Mouse (Mus musculus): ENCODE results near the gene Slc25a22. TPM values are rescaled to one million over a fixed set of nuclear protein-coding genes. Genes with fewer than 3 reads are reported as not detected.
A peak's percentile ranks its signal among the peaks of the same experiment; 100 is the strongest.
"Not testable (repeated sequence)": the region's sequence is repeated elsewhere in the genome, so short reads cannot be mapped to it uniquely, and the experiment has no call there.

Gene Slc25a22
- polyA plus RNA-seq, 1 experiment from 2014 or later = 13.3 TPM

GRCm38 (mm10) chr7:141455610-141456314 lies 18.1 kb upstream of the Slc25a22 start:
- Histone ChIP-seq H3K4me3 (ENCODE audit: control insufficient read depth in 1 of 2, insufficient read depth in 1 of 2, low read depth in 1 of 2, low read length in 2 of 2) (peak overlapping the region; percentile 63 to 74), H3K27ac (replicated peaks in 1 of 2; ENCODE audit: control insufficient read depth in 1 of 2, insufficient read depth in 1 of 2, low read depth in 2 of 2, low read length in 2 of 2) (peak overlapping the region; percentile 84 to 88), H3K27me3 (ENCODE audit: control insufficient read depth, insufficient read depth, low read length) (peaks cover 2% of the 10 kb centered on the region; the same call in 1 of the 2 replicates), H3K4me2 (ENCODE audit: low read length) (peak overlapping the region; percentile 94), H3K36me3 (ENCODE audit: control insufficient read depth, insufficient read depth, low read length) (peaks cover 44% of the 10 kb centered on the region), H3K9ac (ENCODE audit: low read length) (peak overlapping the region; percentile 85), H3K4me1 (ENCODE audit: control insufficient read depth in 2 of 2, insufficient read depth in 2 of 2, low read length in 2 of 2) (peaks cover 7 to 13% of the 10 kb centered on the region in 2 experiments; a peak in 3 of 4 replicates), H3K9me3 (ENCODE audit: control insufficient read depth, low read length) (no peaks in the 10 kb centered on the region)
- WGBS = under 1% methylated on average over 23 of the region's 23 CpGs
- ATAC-seq (ENCODE audit: insufficient number of reproducible peaks, insufficient read depth, low FRiP score, low read depth) = peak; percentile 28

- peak within 1 kb of the TSS; percentile 84 to 88 for H3K27ac ChIP-seq (replicated peaks in 1 of 2; ENCODE audit: control insufficient read depth in 1 of 2, insufficient read depth in 1 of 2, low read depth in 2 of 2, low read length in 2 of 2)
- under 1% methylated on average over 44 of the region's 45 CpGs for WGBS
- H3K9me3 ChIP-seq (ENCODE audit: control insufficient read depth, low read length) = no peaks in the 10 kb centered on the region
- no peaks in the 10 kb centered on the region for H3K27me3 ChIP-seq (ENCODE audit: control insufficient read depth, insufficient read depth, low read length)
- H3K36me3 ChIP-seq (ENCODE audit: control insufficient read depth, insufficient read depth, low read length) = peaks cover 49% of the 10 kb centered on the region
- peak within 1 kb of the TSS; percentile 94 for H3K4me2 ChIP-seq (ENCODE audit: low read length)
- peak within 1 kb of the TSS; percentile 63 to 74 for H3K4me3 ChIP-seq (ENCODE audit: control insufficient read depth in 1 of 2, insufficient read depth in 1 of 2, low read depth in 1 of 2, low read length in 2 of 2)
- H3K9ac ChIP-seq (ENCODE audit: low read length) = peak within 1 kb of the TSS; percentile 85
- peak; percentile 81 for ATAC-seq (ENCODE audit: insufficient number of reproducible peaks, insufficient read depth, low FRiP score, low read depth)
- peaks cover 7 to 12% of the 10 kb centered on the region in 2 experiments; a peak in 3 of 4 replicates for H3K4me1 ChIP-seq (ENCODE audit: control insufficient read depth in 2 of 2, insufficient read depth in 2 of 2, low read length in 2 of 2)
Observed at GRCm38 (mm10) chr7:141454967-141455551, 17.4 kb upstream of the Slc25a22 start, which contains the start of gene Pnpla2. TSS of gene Pnpla2 (plus strand) at chr7:141455198.

DNA sequence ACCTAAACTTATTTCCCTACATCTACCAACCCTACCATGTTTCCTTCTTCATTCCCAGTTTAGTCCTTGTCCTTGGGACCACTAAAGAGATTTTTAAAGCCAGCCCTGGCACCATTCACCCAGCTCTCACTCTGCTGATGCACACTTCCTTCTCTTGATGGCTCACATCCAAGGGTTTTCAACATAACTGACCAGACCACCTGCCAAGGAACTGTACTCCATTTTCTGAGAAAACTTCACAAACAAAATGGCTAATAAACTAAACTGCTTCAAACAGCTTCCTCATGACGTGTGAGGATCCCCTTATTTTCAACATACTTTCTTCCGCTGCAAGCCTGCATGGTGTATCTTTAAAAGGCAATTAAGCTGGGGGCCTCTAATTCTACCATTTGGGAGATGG lies 15.9 kb upstream of the Slc25a22 start:
- Histone ChIP-seq H3K4me2 (ENCODE audit: low read length) (no peak overlapping the region), H3K27ac (replicated peaks in 1 of 2; ENCODE audit: control insufficient read depth in 1 of 2, insufficient read depth in 1 of 2, low read depth in 2 of 2, low read length in 2 of 2) (no peak overlapping the region), H3K27me3 (ENCODE audit: control insufficient read depth, insufficient read depth, low read length) (no peaks in the 10 kb centered on the region), H3K36me3 (ENCODE audit: control insufficient read depth, insufficient read depth, low read length) (peaks cover 49% of the 10 kb centered on the region), H3K9ac (ENCODE audit: low read length) (no peak overlapping the region), H3K9me3 (ENCODE audit: control insufficient read depth, low read length) (no peaks in the 10 kb centered on the region), H3K4me1 (ENCODE audit: control insufficient read depth in 2 of 2, insufficient read depth in 2 of 2, low read length in 2 of 2) (peaks cover 8 to 13% of the 10 kb centered on the region in 2 experiments; a peak in 3 of 4 replicates), H3K4me3 (ENCODE audit: control insufficient read depth in 1 of 2, insufficient read depth in 1 of 2, low read depth in 1 of 2, low read length in 2 of 2) (no peak overlapping the region)
- 73% methylated on average over 2 of the region's 2 CpGs for WGBS
- no peak for ATAC-seq (ENCODE audit: insufficient number of reproducible peaks, insufficient read depth, low FRiP score, low read depth)

GRCm38 (mm10) chr7:141451928-141452327 lies 14.2 kb upstream of the Slc25a22 start:
- H3K4me3 ChIP-seq (ENCODE audit: control insufficient read depth in 1 of 2, insufficient read depth in 1 of 2, low read depth in 1 of 2, low read length in 2 of 2) = no peak overlapping the region
- no peak overlapping the region for H3K27ac ChIP-seq (replicated peaks in 1 of 2; ENCODE audit: control insufficient read depth in 1 of 2, insufficient read depth in 1 of 2, low read depth in 2 of 2, low read length in 2 of 2)
- no peak overlapping the region for H3K4me2 ChIP-seq (ENCODE audit: low read length)
- peaks cover 11 to 20% of the 10 kb centered on the region in 2 experiments for H3K4me1 ChIP-seq (ENCODE audit: control insufficient read depth in 2 of 2, insufficient read depth in 2 of 2, low read length in 2 of 2)
- ATAC-seq (ENCODE audit: insufficient number of reproducible peaks, insufficient read depth, low FRiP score, low read depth) = no peak
- H3K27me3 ChIP-seq (ENCODE audit: control insufficient read depth, insufficient read depth, low read length) = no peaks in the 10 kb centered on the region
- no peaks in the 10 kb centered on the region for H3K9me3 ChIP-seq (ENCODE audit: control insufficient read depth, low read length)
- H3K36me3 ChIP-seq (ENCODE audit: control insufficient read depth, insufficient read depth, low read length) = peaks cover 43% of the 10 kb centered on the region
- no peak overlapping the region for H3K9ac ChIP-seq (ENCODE audit: low read length)

DNA sequence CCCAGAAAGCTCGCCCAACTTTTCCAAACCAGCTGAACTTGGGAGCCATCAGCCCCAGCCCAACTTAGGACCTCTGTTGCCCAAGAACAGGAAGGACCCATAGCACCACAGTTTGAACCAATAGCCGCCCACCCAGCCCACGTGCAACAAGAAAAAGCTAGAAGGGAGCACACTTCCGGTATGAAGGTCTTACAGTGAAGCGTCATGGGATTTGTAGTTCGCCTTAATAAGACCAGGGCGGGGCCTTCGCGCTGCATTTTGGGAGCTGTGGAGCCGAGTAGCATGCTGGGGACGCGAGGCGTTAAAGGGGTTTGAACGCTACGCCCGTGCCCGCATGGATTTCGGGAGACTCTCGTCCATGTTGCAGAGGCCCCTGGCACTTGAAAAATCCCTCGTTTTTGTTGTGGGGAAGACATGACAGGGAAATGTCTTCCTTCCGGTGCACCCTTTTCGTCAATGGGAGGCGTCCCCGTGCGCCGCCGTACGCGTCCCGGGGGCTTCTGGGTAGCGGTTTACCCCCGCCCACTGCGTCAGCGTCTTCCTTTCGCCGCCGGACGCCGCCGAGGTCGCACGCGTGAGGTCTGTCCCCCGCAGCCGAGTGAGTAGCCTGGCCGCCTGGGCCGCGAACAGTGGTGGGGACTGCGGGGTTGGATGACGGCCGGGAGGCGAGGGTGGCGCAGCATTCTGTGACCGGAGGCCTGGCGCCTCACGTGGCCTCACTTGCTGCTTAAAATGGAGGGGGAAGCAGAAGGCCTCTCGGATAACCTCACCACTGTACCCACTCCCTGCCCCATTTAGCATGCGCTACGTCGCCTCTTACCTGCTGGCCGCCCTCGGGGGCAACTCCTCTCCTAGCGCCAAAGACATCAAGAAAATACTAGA lies 9.7 kb upstream of the Slc25a22 start, which contains the start of gene Rplp2:
Gene Rplp2 (plus strand): TSS at position 261 of the 882 bp plus-strand sequence.
- H3K9me3 ChIP-seq (ENCODE audit: control insufficient read depth, low read length) = no peaks in the 10 kb centered on the region
- under 1% methylated on average over 63 of the region's 63 CpGs for WGBS
- ATAC-seq (ENCODE audit: insufficient number of reproducible peaks, insufficient read depth, low FRiP score, low read depth) = peak; percentile 86

GRCm38 (mm10) chr7:141446374-141446773 lies 8.7 kb upstream of the Slc25a22 start:
- not testable (repeated sequence) for H3K27me3 ChIP-seq (ENCODE audit: control insufficient read depth, insufficient read depth, low read length); H3K27ac ChIP-seq (replicated peaks in 1 of 2; ENCODE audit: control insufficient read depth in 1 of 2, insufficient read depth in 1 of 2, low read depth in 2 of 2, low read length in 2 of 2); ATAC-seq (ENCODE audit: insufficient number of reproducible peaks, insufficient read depth, low FRiP score, low read depth); H3K9ac ChIP-seq (ENCODE audit: low read length); H3K9me3 ChIP-seq (ENCODE audit: control insufficient read depth, low read length); H3K4me3 ChIP-seq (ENCODE audit: control insufficient read depth in 1 of 2, insufficient read depth in 1 of 2, low read depth in 1 of 2, low read length in 2 of 2)
- peak overlapping the region; percentile 91 for H3K4me2 ChIP-seq (ENCODE audit: low read length)
- H3K4me1 ChIP-seq (ENCODE audit: control insufficient read depth in 2 of 2, insufficient read depth in 2 of 2, low read length in 2 of 2) = peaks cover 21 to 23% of the 10 kb centered on the region in 2 experiments
- H3K36me3 ChIP-seq (ENCODE audit: control insufficient read depth, insufficient read depth, low read length) = peaks cover 33% of the 10 kb centered on the region
- WGBS = 79% methylated on average over 3 of the region's 3 CpGs

More for the DNA sequence above, 9.7 kb upstream of the Slc25a22 start, which contains the start of gene Rplp2:
- Histone ChIP-seq H3K4me2 (ENCODE audit: low read length) (peak within 1 kb of the TSS; percentile 91), H3K27me3 (ENCODE audit: control insufficient read depth, insufficient read depth, low read length) (no peaks in the 10 kb centered on the region), H3K4me3 (ENCODE audit: control insufficient read depth in 1 of 2, insufficient read depth in 1 of 2, low read depth in 1 of 2, low read length in 2 of 2) (peak within 1 kb of the TSS; percentile 87 to 92), H3K36me3 (ENCODE audit: control insufficient read depth, insufficient read depth, low read length) (peaks cover 40% of the 10 kb centered on the region), H3K9ac (ENCODE audit: low read length) (peak within 1 kb of the TSS; percentile 95), H3K27ac (replicated peaks in 1 of 2; ENCODE audit: control insufficient read depth in 1 of 2, insufficient read depth in 1 of 2, low read depth in 2 of 2, low read length in 2 of 2) (peak within 1 kb of the TSS; percentile 85 to 90), H3K4me1 (ENCODE audit: control insufficient read depth in 2 of 2, insufficient read depth in 2 of 2, low read length in 2 of 2) (peaks cover 20 to 21% of the 10 kb centered on the region in 2 experiments)

- peaks cover 27% of the 10 kb centered on the region for H3K36me3 ChIP-seq (ENCODE audit: control insufficient read depth, insufficient read depth, low read length)
- H3K4me3 ChIP-seq (ENCODE audit: control insufficient read depth in 1 of 2, insufficient read depth in 1 of 2, low read depth in 1 of 2, low read length in 2 of 2) = peak within 1 kb of the TSS; percentile 50 to 68
- peak within 1 kb of the TSS; percentile 77 for H3K9ac ChIP-seq (ENCODE audit: low read length)
- under 1% methylated on average over 25 of the region's 25 CpGs for WGBS
- H3K27me3 ChIP-seq (ENCODE audit: control insufficient read depth, insufficient read depth, low read length) = no peaks in the 10 kb centered on the region
- H3K4me1 ChIP-seq (ENCODE audit: control insufficient read depth in 2 of 2, insufficient read depth in 2 of 2, low read length in 2 of 2) = peaks cover 25 to 26% of the 10 kb centered on the region in 2 experiments
- ATAC-seq (ENCODE audit: insufficient number of reproducible peaks, insufficient read depth, low FRiP score, low read depth) = 0 out of 2 replicates have a peak, but pooled peaks have one; percentile 24
- H3K9me3 ChIP-seq (ENCODE audit: control insufficient read depth, low read length) = no peaks in the 10 kb centered on the region
- peak within 1 kb of the TSS; percentile 96 for H3K4me2 ChIP-seq (ENCODE audit: low read length)
- peak within 1 kb of the TSS; percentile 46 to 80 for H3K27ac ChIP-seq (replicated peaks in 1 of 2; ENCODE audit: control insufficient read depth in 1 of 2, insufficient read depth in 1 of 2, low read depth in 2 of 2, low read length in 2 of 2)
Observed at GRCm38 (mm10) chr7:141443828-141444237, 6.1 kb upstream of the Slc25a22 start, which contains the start of gene Pidd1. TSS of gene Pidd1 (minus strand) at chr7:141444025.
